ENCODE assay signal across 22 mouse cellular contexts in genomic region chr7:43532936-43533505, GRCm38 (mm10). TPM values are rescaled to one million over a fixed set of nuclear protein-coding genes. Genes with fewer than 3 reads are reported as not detected.
A peak's percentile ranks its signal among the peaks of the same experiment; 100 is the strongest.
DNase-seq lines count a peak whose midpoint lies in the region; ATAC-seq and TF ChIP-seq lines count a peak whose summit lies in the region.
"Had no signal": no experiment of that assay in that cellular context is flagged by ENCODE, and none has a peak within 500 bp of the region (broad histone marks: within the 10 kb centered on the region; RNA-seq: fewer than 3 reads in every experiment).

No protein-coding gene starts in this region.

- no peak overlapping the region for H3K4me2 ChIP-seq in lung, postnatal 0 days (replicated peaks; ENCODE audit: low read depth, low read length)
- H3K4me2 ChIP-seq in hindbrain, embryonic 13.5 days, result no peak overlapping the region
- H3K4me2 ChIP-seq: forebrain, embryonic 12.5 days; heart, embryonic 13.5 days; hindbrain, embryonic 14.5 days; lung, embryonic 14.5 days; midbrain, embryonic 13.5 days; neural tube, embryonic 12.5 days had no signal

- peak; percentile 53 for ATAC-seq in lung, postnatal 0 days
- no peak for ATAC-seq in hindbrain, embryonic 13.5 days (ENCODE audit: low FRiP score)
- ATAC-seq: midbrain, embryonic 13.5 days had no signal

- no peak for TF ChIP-seq EP300 in lung, postnatal 0 days (IDR thresholded peaks at IDR 0.05)

- no peaks in the 10 kb centered on the region for H3K4me1 ChIP-seq in lung, postnatal 0 days (ENCODE audit: insufficient read depth, low read depth, low read length)
- H3K4me1 ChIP-seq in hindbrain, embryonic 13.5 days (replicated peaks), result no peaks in the 10 kb centered on the region
- H3K4me1 ChIP-seq: forebrain, embryonic 12.5 days; heart, embryonic 13.5 days; midbrain, embryonic 13.5 days; neural tube, embryonic 12.5 days had no signal

- no peaks in the 10 kb centered on the region for H3K9me3 ChIP-seq in lung, postnatal 0 days (ENCODE audit: low read length)
- no peaks in the 10 kb centered on the region for H3K9me3 ChIP-seq in hindbrain, embryonic 13.5 days
- H3K9me3 ChIP-seq: forebrain, embryonic 12.5 days; midbrain, embryonic 13.5 days had no signal

- H3K27ac ChIP-seq in lung, postnatal 0 days (ENCODE audit: low read length), result no peak overlapping the region
- no peak overlapping the region for H3K27ac ChIP-seq in hindbrain, embryonic 13.5 days
- H3K27ac ChIP-seq: forebrain, embryonic 12.5 days; heart, embryonic 13.5 days; hindbrain, embryonic 14.5 days; midbrain, embryonic 13.5 days; neural tube, embryonic 12.5 days had no signal

- WGBS in lung, postnatal 0 days, result 79% methylated on average over 9 of the region's 9 CpGs
- WGBS in hindbrain, embryonic 13.5 days, result 91% methylated on average over 9 of the region's 9 CpGs

- intact Hi-C loops in heart, postnatal 25 days (cut with DNase I), result no loop called here

- no peak for TF ChIP-seq CTCF in lung, postnatal 0 days (IDR thresholded peaks at IDR 0.05)

- peak; percentile 96 for DNase-seq in heart, adult 11 months
- DNase-seq in heart, postnatal 25 days (ENCODE audit: low spot score), result no peak
- peak; percentile 21 to 27 for DNase-seq in lung, adult 18-20 months
- DNase-seq in lung, postnatal 14 days, result no peak
- DNase-seq in lung, postnatal 0 days (ENCODE audit: low spot score), result peak; percentile 48
- DNase-seq in skeletal muscle tissue, adult 2 months (ENCODE audit: low read depth, low spot score), result peak; percentile 39
- no peak for DNase-seq in left cerebral cortex, adult 8-10 months (ENCODE audit: low spot score in 2 of 2)
- DNase-seq: adrenal gland, postnatal 10 days; kidney, adult 11 months; lung, embryonic 14.5 days had no signal

- no peaks in the 10 kb centered on the region for H3K36me3 ChIP-seq in lung, postnatal 0 days (ENCODE audit: insufficient read depth, low read length)
- no peaks in the 10 kb centered on the region for H3K36me3 ChIP-seq in hindbrain, embryonic 13.5 days
- H3K36me3 ChIP-seq: forebrain, embryonic 12.5 days; heart, embryonic 13.5 days; midbrain, embryonic 13.5 days; neural tube, embryonic 12.5 days had no signal

- no peaks in the 10 kb centered on the region for H3K27me3 ChIP-seq in lung, postnatal 0 days (replicated peaks; ENCODE audit: insufficient read depth, low read length)
- no peaks in the 10 kb centered on the region for H3K27me3 ChIP-seq in hindbrain, embryonic 13.5 days
- H3K27me3 ChIP-seq: forebrain, embryonic 12.5 days; heart, embryonic 13.5 days; midbrain, embryonic 13.5 days; neural tube, embryonic 12.5 days had no signal

- no peak overlapping the region for H3K9ac ChIP-seq in lung, postnatal 0 days (replicated peaks; ENCODE audit: low read depth)
- H3K9ac ChIP-seq in hindbrain, embryonic 13.5 days, result no peak overlapping the region
- H3K9ac ChIP-seq: forebrain, embryonic 12.5 days; heart, embryonic 13.5 days; hindbrain, embryonic 14.5 days; lung, embryonic 14.5 days; midbrain, embryonic 13.5 days; neural tube, embryonic 12.5 days had no signal

- H3K4me3 ChIP-seq in lung, postnatal 0 days (ENCODE audit: low read depth, low read length), result no peak overlapping the region
- H3K4me3 ChIP-seq in hindbrain, embryonic 13.5 days, result no peak overlapping the region
- H3K4me3 ChIP-seq: forebrain, embryonic 12.5 days; heart, embryonic 13.5 days; midbrain, embryonic 13.5 days; neural tube, embryonic 12.5 days had no signal

RNA-seq across cellular contexts. Expression of gene Cd33, which starts 11.2 kb away (rescaled TPM):
- 1 to 10 TPM; 3.2 to 3.4 TPM for total RNA-seq in heart, postnatal 25 days (2021)
- polyA plus RNA-seq in lung, postnatal 0 days (2015; fragmentation: Nextera tagmentation; extraction: Ambion mirVana), result 5.0 and 6.2 TPM in 2 replicates
- 10 to 100 TPM in 1 of 4 experiments, 1 to 10 TPM in 3; 5.0 to 11.8 (median 7.3) TPM for total RNA-seq in left cerebral cortex, adult 8-10 months (2022)
- 0.71 and 0.91 TPM in 2 replicates for polyA plus RNA-seq in hindbrain, embryonic 13.5 days (2015; fragmentation: Nextera tagmentation; extraction: Ambion mirVana)

RNA-seq across cellular contexts. Expression of gene 4931406B18Rik, which starts 27.3 kb away (rescaled TPM):
- not detected for total RNA-seq in heart, postnatal 25 days (2021)
- polyA plus RNA-seq in lung, postnatal 0 days (2015; fragmentation: Nextera tagmentation; extraction: Ambion mirVana), result not detected in 2 replicates
- not detected for total RNA-seq in left cerebral cortex, adult 8-10 months (2022)
- not detected in 2 replicates for polyA plus RNA-seq in hindbrain, embryonic 13.5 days (2015; fragmentation: Nextera tagmentation; extraction: Ambion mirVana)
- total RNA-seq: adrenal gland, postnatal 10 days; gastrocnemius, adult 18-20 months; left cerebral cortex, postnatal 10 days had no signal
- polyA plus RNA-seq: cortical plate, adult 2 months; embryonic facial prominence, embryonic 14.5 days; forebrain, embryonic 12.5 days; heart, embryonic 13.5 days; large intestine, adult 2 months; lung, embryonic 14.5 days; neural tube, embryonic 12.5 days; spleen, adult 2 months had no signal

RNA-seq across cellular contexts. Expression of gene Zfp658, which starts 29.0 kb away (rescaled TPM):
- 1 to 10 TPM in 1 of 2 experiments, under 1 TPM in 1; 0.70 to 1.1 TPM for total RNA-seq in heart, postnatal 25 days (2021)
- polyA plus RNA-seq in lung, postnatal 0 days (2015; fragmentation: Nextera tagmentation; extraction: Ambion mirVana), result 1.7 and 1.8 TPM in 2 replicates
- total RNA-seq in left cerebral cortex, adult 8-10 months (2022), result 1 to 10 TPM; 3.8 to 6.1 (median 4.7) TPM
- polyA plus RNA-seq in hindbrain, embryonic 13.5 days (2015; fragmentation: Nextera tagmentation; extraction: Ambion mirVana), result 8.5 and 10.0 TPM in 2 replicates

RNA-seq across cellular contexts. Expression of gene Iglon5, which starts 43.1 kb away (rescaled TPM):
- under 1 TPM; 0.13 to 0.22 TPM for total RNA-seq in heart, postnatal 25 days (2021)
- polyA plus RNA-seq in lung, postnatal 0 days (2015; fragmentation: Nextera tagmentation; extraction: Ambion mirVana), result 0.05 TPM in 1 of 2 replicates, not detected in the other
- total RNA-seq in left cerebral cortex, adult 8-10 months (2022), result 10 to 100 TPM; 24.9 to 27.1 (median 25.8) TPM
- 7.3 and 7.8 TPM in 2 replicates for polyA plus RNA-seq in hindbrain, embryonic 13.5 days (2015; fragmentation: Nextera tagmentation; extraction: Ambion mirVana)

RNA-seq across cellular contexts. Expression of gene Zfp719, which starts 46.4 kb away (rescaled TPM):
- 1 to 10 TPM; 7.4 to 7.7 TPM for total RNA-seq in heart, postnatal 25 days (2021)
- 5.7 and 6.0 TPM in 2 replicates for polyA plus RNA-seq in lung, postnatal 0 days (2015; fragmentation: Nextera tagmentation; extraction: Ambion mirVana)
- total RNA-seq in left cerebral cortex, adult 8-10 months (2022), result 10 to 100 TPM; 17.8 to 18.8 (median 18.2) TPM
- 15.1 and 15.5 TPM in 2 replicates for polyA plus RNA-seq in hindbrain, embryonic 13.5 days (2015; fragmentation: Nextera tagmentation; extraction: Ambion mirVana)

Comparison
In these comparisons a context has a peak if more than half of its experiments do, and no peak if none do; other contexts are left out.
1. DNase-seq: peak in heart, adult 11 months (single experiment), lung, adult 18-20 months (2 of 2), lung, postnatal 0 days (single experiment) and skeletal muscle tissue, adult 2 months (single experiment); none in heart, postnatal 25 days (single experiment), lung, postnatal 14 days (single experiment) and left cerebral cortex, adult 8-10 months (0 of 2).